ENCODE assay signal across 17 mouse cellular contexts in the genomic region with DNA sequence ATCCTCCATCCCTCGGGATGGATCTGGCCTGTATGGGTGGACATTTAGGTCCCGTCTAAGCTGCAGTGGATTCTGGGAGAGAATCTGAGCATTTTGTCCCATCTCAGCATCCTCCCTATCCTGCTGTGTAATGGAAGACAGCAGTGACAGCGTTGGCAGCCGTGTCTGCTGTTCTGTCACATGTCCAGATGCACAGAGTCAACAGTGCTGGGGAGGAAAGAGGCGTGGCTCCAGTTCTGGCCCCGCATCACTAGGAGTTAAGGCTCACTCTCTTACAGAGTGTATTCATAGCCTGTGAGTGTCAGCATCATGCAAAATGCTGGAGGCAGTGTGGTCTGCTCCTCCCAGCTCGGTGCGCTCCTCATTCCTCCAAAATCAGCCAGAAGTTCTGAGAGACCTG. TPM values are rescaled to one million over a fixed set of nuclear protein-coding genes. Genes with fewer than 3 reads are reported as not detected.
DNase-seq lines count a peak whose midpoint lies in the region; ATAC-seq lines count a peak whose summit lies in the region.
"Had no signal": no experiment of that assay in that cellular context is flagged by ENCODE, and none has a peak within 500 bp of the region (broad histone marks: within the 10 kb centered on the region; RNA-seq: fewer than 3 reads in every experiment).

No protein-coding gene starts in this region.

- DNase-seq in forebrain, embryonic 14.5 days (ENCODE audit: low spot score) = no peak
- DNase-seq in heart, postnatal 10 days = peak; percentile 44 to 47
- no peak for DNase-seq in liver, embryonic 11.5 days (ENCODE audit: low spot score)
- peak; percentile 54 for DNase-seq in brain, adult 2 months (ENCODE audit: low read depth, low spot score)
- no peak for DNase-seq in thymus, postnatal 4 days
- DNase-seq: adrenal gland, adult 8-10 months; cerebellum, adult 9-10 months; thymus, postnatal 25 days had no signal

- no peak overlapping the region for H3K27ac ChIP-seq in forebrain, embryonic 15.5 days (replicated peaks)
- H3K27ac ChIP-seq in forebrain, embryonic 14.5 days (ENCODE audit: low read depth, low read length) = no peak overlapping the region
- no peak overlapping the region for H3K27ac ChIP-seq in heart, embryonic 11.5 days (ENCODE audit: low read depth, low read length)
- no peak overlapping the region for H3K27ac ChIP-seq in liver, embryonic 16.5 days (ENCODE audit: low read length)
- no peak overlapping the region for H3K27ac ChIP-seq in liver, embryonic 11.5 days (ENCODE audit: low read depth, low read length)
- H3K27ac ChIP-seq: intestine, embryonic 15.5 days; limb, embryonic 13.5 days; neural tube, embryonic 12.5 days; stomach, embryonic 15.5 days had no signal

- intact Hi-C loops in heart, postnatal 10 days (cut with DNase I) = no loop called here

- ATAC-seq in forebrain, embryonic 15.5 days (replicated peaks) = peak; percentile 13; the same call in 1 of the 2 replicates
- no peak for ATAC-seq in forebrain, embryonic 14.5 days
- no peak for ATAC-seq in heart, embryonic 11.5 days (replicated peaks; ENCODE audit: insufficient number of reproducible peaks, low FRiP score, low TSS enrichment)
- peak; percentile 36; the same call in 1 of the 2 replicates for ATAC-seq in liver, embryonic 16.5 days (ENCODE audit: low read depth)
- ATAC-seq in liver, embryonic 11.5 days (replicated peaks; ENCODE audit: low FRiP score) = no peak
- ATAC-seq: intestine, embryonic 15.5 days had no signal

- no peak overlapping the region for H3K4me2 ChIP-seq in forebrain, embryonic 15.5 days (replicated peaks)
- no peak overlapping the region for H3K4me2 ChIP-seq in forebrain, embryonic 14.5 days (ENCODE audit: low read length)
- H3K4me2 ChIP-seq in heart, embryonic 11.5 days = no peak overlapping the region
- no peak overlapping the region for H3K4me2 ChIP-seq in liver, embryonic 16.5 days (ENCODE audit: low read depth, low read length)
- H3K4me2 ChIP-seq in liver, embryonic 11.5 days = no peak overlapping the region
- H3K4me2 ChIP-seq: intestine, embryonic 15.5 days; limb, embryonic 13.5 days; neural tube, embryonic 12.5 days; stomach, embryonic 15.5 days had no signal

- peaks cover 14% of the 10 kb centered on the region for H3K4me1 ChIP-seq in forebrain, embryonic 15.5 days
- H3K4me1 ChIP-seq in forebrain, embryonic 14.5 days (ENCODE audit: control insufficient read depth, insufficient read depth, low read length) = peaks cover 5% of the 10 kb centered on the region; the same call in 1 of the 2 replicates
- peaks cover 11% of the 10 kb centered on the region; the same call in 1 of the 2 replicates for H3K4me1 ChIP-seq in heart, embryonic 11.5 days (ENCODE audit: control insufficient read depth, insufficient read depth, low read length)
- H3K4me1 ChIP-seq in liver, embryonic 16.5 days (ENCODE audit: control insufficient read depth, low read depth, low read length) = no peaks in the 10 kb centered on the region
- 0 out of 2 replicates have a peak, but pooled peaks cover 3% of the 10 kb centered on the region for H3K4me1 ChIP-seq in liver, embryonic 11.5 days (replicated peaks; ENCODE audit: control insufficient read depth, insufficient read depth, low read length)
- H3K4me1 ChIP-seq: intestine, embryonic 15.5 days had no signal

- H3K36me3 ChIP-seq in forebrain, embryonic 15.5 days = no peaks in the 10 kb centered on the region
- no peaks in the 10 kb centered on the region for H3K36me3 ChIP-seq in forebrain, embryonic 14.5 days (ENCODE audit: control insufficient read depth, insufficient read depth, low read length)
- no peaks in the 10 kb centered on the region; the same call in 1 of the 2 replicates for H3K36me3 ChIP-seq in heart, embryonic 11.5 days (ENCODE audit: control insufficient read depth, insufficient read depth, low read length)
- no peaks in the 10 kb centered on the region for H3K36me3 ChIP-seq in liver, embryonic 16.5 days (ENCODE audit: control insufficient read depth, insufficient read depth)
- H3K36me3 ChIP-seq in liver, embryonic 11.5 days (ENCODE audit: control insufficient read depth, insufficient read depth, low read length) = 0 out of 2 replicates have a peak, but pooled peaks cover 2% of the 10 kb centered on the region
- H3K36me3 ChIP-seq: intestine, embryonic 15.5 days; limb, embryonic 13.5 days; neural tube, embryonic 12.5 days; stomach, embryonic 15.5 days had no signal

- H3K27me3 ChIP-seq in forebrain, embryonic 15.5 days = no peaks in the 10 kb centered on the region
- no peaks in the 10 kb centered on the region for H3K27me3 ChIP-seq in forebrain, embryonic 14.5 days (replicated peaks; ENCODE audit: control insufficient read depth, insufficient read depth, low read length)
- no peaks in the 10 kb centered on the region for H3K27me3 ChIP-seq in heart, embryonic 11.5 days (ENCODE audit: control insufficient read depth, insufficient read depth, low read length)
- no peaks in the 10 kb centered on the region for H3K27me3 ChIP-seq in liver, embryonic 16.5 days (ENCODE audit: control insufficient read depth, insufficient read depth, low read depth, low read length)
- no peaks in the 10 kb centered on the region for H3K27me3 ChIP-seq in liver, embryonic 11.5 days (replicated peaks; ENCODE audit: control insufficient read depth, insufficient read depth, low read length)
- H3K27me3 ChIP-seq: intestine, embryonic 15.5 days; limb, embryonic 13.5 days; neural tube, embryonic 12.5 days; stomach, embryonic 15.5 days had no signal

- no peak overlapping the region for H3K9ac ChIP-seq in forebrain, embryonic 15.5 days (replicated peaks)
- no peak overlapping the region for H3K9ac ChIP-seq in forebrain, embryonic 14.5 days (ENCODE audit: low read length)
- H3K9ac ChIP-seq in heart, embryonic 11.5 days (ENCODE audit: low read depth, low read length) = no peak overlapping the region
- H3K9ac ChIP-seq in liver, embryonic 16.5 days (ENCODE audit: low read depth, low read length) = no peak overlapping the region
- H3K9ac ChIP-seq in liver, embryonic 11.5 days (ENCODE audit: low read depth, low read length) = no peak overlapping the region
- H3K9ac ChIP-seq: intestine, embryonic 15.5 days; limb, embryonic 13.5 days; neural tube, embryonic 12.5 days; stomach, embryonic 15.5 days had no signal

- 75% methylated on average over 8 of the region's 8 CpGs for WGBS in forebrain, embryonic 15.5 days
- 77% methylated on average over 8 of the region's 8 CpGs for WGBS in forebrain, embryonic 14.5 days
- WGBS in heart, embryonic 11.5 days (ENCODE audit: insufficient replicate concordance) = 57% methylated on average over 8 of the region's 8 CpGs
- WGBS in liver, embryonic 16.5 days (ENCODE audit: insufficient replicate concordance) = 50% methylated on average over 8 of the region's 8 CpGs
- WGBS in liver, embryonic 11.5 days = 66% methylated on average over 8 of the region's 8 CpGs

- H3K9me3 ChIP-seq in forebrain, embryonic 15.5 days = no peaks in the 10 kb centered on the region
- H3K9me3 ChIP-seq in forebrain, embryonic 14.5 days (replicated peaks; ENCODE audit: control insufficient read depth, low read length) = no peaks in the 10 kb centered on the region
- H3K9me3 ChIP-seq in heart, embryonic 11.5 days (replicated peaks; ENCODE audit: control insufficient read depth, low read length) = no peaks in the 10 kb centered on the region
- no peaks in the 10 kb centered on the region for H3K9me3 ChIP-seq in liver, embryonic 16.5 days (replicated peaks; ENCODE audit: control insufficient read depth, low read length)
- no peaks in the 10 kb centered on the region for H3K9me3 ChIP-seq in liver, embryonic 11.5 days (ENCODE audit: control insufficient read depth, low read length)
- H3K9me3 ChIP-seq: intestine, embryonic 15.5 days; limb, embryonic 13.5 days; neural tube, embryonic 12.5 days; stomach, embryonic 15.5 days had no signal

- no peak overlapping the region for H3K4me3 ChIP-seq in forebrain, embryonic 15.5 days
- H3K4me3 ChIP-seq in forebrain, embryonic 14.5 days (ENCODE audit: low read depth, low read length) = no peak overlapping the region
- no peak overlapping the region for H3K4me3 ChIP-seq in heart, embryonic 11.5 days (ENCODE audit: low read depth, low read length)
- no peak overlapping the region for H3K4me3 ChIP-seq in liver, embryonic 16.5 days (ENCODE audit: low read depth, low read length)
- no peak overlapping the region for H3K4me3 ChIP-seq in liver, embryonic 11.5 days (ENCODE audit: low read depth, low read length)
- H3K4me3 ChIP-seq: intestine, embryonic 15.5 days; limb, embryonic 13.5 days; neural tube, embryonic 12.5 days; stomach, embryonic 15.5 days had no signal

RNA-seq across cellular contexts. Expression of gene Haao, which starts 28.3 kb away (rescaled TPM):
- polyA plus RNA-seq in forebrain, embryonic 15.5 days (2015; fragmentation: Nextera tagmentation; extraction: Ambion mirVana) = 0.13 TPM in 1 of 2 replicates, not detected in the other
- 0.53 TPM in 1 of 2 replicates, not detected in the other for polyA plus RNA-seq in forebrain, embryonic 14.5 days (2014; fragmentation: Nextera tagmentation; extraction: Ambion mirVana)
- total RNA-seq in heart, postnatal 10 days (2021) = not detected
- polyA plus RNA-seq in heart, embryonic 11.5 days (2014; fragmentation: Nextera tagmentation; extraction: Ambion mirVana) = 0.21 and 0.28 TPM in 2 replicates
- polyA plus RNA-seq in liver, embryonic 16.5 days (2015; fragmentation: Nextera tagmentation; extraction: Ambion mirVana) = 77.1 and 88.0 TPM in 2 replicates
- polyA plus RNA-seq in liver, embryonic 11.5 days (2014; fragmentation: Nextera tagmentation; extraction: Ambion mirVana) = 4.3 and 4.8 TPM in 2 replicates
- total RNA-seq: midbrain, postnatal 0 days had no signal
- polyA plus RNA-seq: heart, embryonic 14.5 days; neural tube, embryonic 12.5 days had no signal

Comparison
In these comparisons a context has a peak if more than half of its experiments do, and no peak if none do; other contexts are left out.
1. ATAC-seq: peak in forebrain, embryonic 15.5 days (single experiment) and liver, embryonic 16.5 days (single experiment); none in forebrain, embryonic 14.5 days (single experiment), heart, embryonic 11.5 days (single experiment) and liver, embryonic 11.5 days (single experiment).
2. RNA of gene Haao, which starts 28.3 kb away (polyA plus RNA-seq): 77.1 to 88.0 TPM in liver, embryonic 16.5 days; 4.3 to 4.8 TPM in liver, embryonic 11.5 days, 0.53 TPM in forebrain, embryonic 14.5 days, 0.21 to 0.28 TPM in heart, embryonic 11.5 days and 0.13 TPM in forebrain, embryonic 15.5 days; every median in the first group is over 10 times any median in the second.
3. DNase-seq: peak in heart, postnatal 10 days (2 of 2) and brain, adult 2 months (single experiment); none in forebrain, embryonic 14.5 days (single experiment), liver, embryonic 11.5 days (single experiment) and thymus, postnatal 4 days (single experiment).